Comparison of ENCODE assay signal across 17 mouse cellular contexts in genomic region chr8:10458151-10458649, GRCm38 (mm10).
DNase-seq lines count a peak whose midpoint lies in the region; ATAC-seq and TF ChIP-seq lines count a peak whose summit lies in the region.
"Had no signal": no experiment of that assay in that cellular context is flagged by ENCODE, and none has a peak within 500 bp of the region (broad histone marks: within the 10 kb centered on the region; RNA-seq: fewer than 3 reads in every experiment).

No protein-coding gene starts in this region.

- H3K27me3 ChIP-seq in forebrain, postnatal 0 days (ENCODE audit: insufficient read depth, low read length): no peaks in the 10 kb centered on the region
- H3K27me3 ChIP-seq in forebrain, embryonic 10.5 days (ENCODE audit: poor library complexity, severe bottlenecking): no peaks in the 10 kb centered on the region
- H3K27me3 ChIP-seq in limb, embryonic 11.5 days (ENCODE audit: control insufficient read depth, insufficient read depth, low read length): no peaks in the 10 kb centered on the region
- H3K27me3 ChIP-seq in limb, embryonic 10.5 days (ENCODE audit: low read depth, poor library complexity, severe bottlenecking): no peaks in the 10 kb centered on the region
- no peaks in the 10 kb centered on the region for H3K27me3 ChIP-seq in limb, embryonic 14.5 days (ENCODE audit: control insufficient read depth, insufficient read depth, low read length)
- H3K27me3 ChIP-seq: heart, embryonic 15.5 days had no signal

- H3K4me3 ChIP-seq in forebrain, postnatal 0 days (ENCODE audit: low read depth, low read length): no peak overlapping the region
- H3K4me3 ChIP-seq in forebrain, embryonic 10.5 days: no peak overlapping the region
- no peak overlapping the region for H3K4me3 ChIP-seq in limb, embryonic 11.5 days (ENCODE audit: low read depth, low read length)
- H3K4me3 ChIP-seq in limb, embryonic 10.5 days: no peak overlapping the region
- no peak overlapping the region for H3K4me3 ChIP-seq in limb, embryonic 14.5 days (replicated peaks; ENCODE audit: low read length)
- H3K4me3 ChIP-seq: embryonic facial prominence, embryonic 10.5 days; heart, adult 2 months; heart, embryonic 15.5 days; hindbrain, embryonic 10.5 days had no signal

- H3K36me3 ChIP-seq in forebrain, postnatal 0 days (ENCODE audit: insufficient read depth): no peaks in the 10 kb centered on the region
- H3K36me3 ChIP-seq in forebrain, embryonic 10.5 days (replicated peaks): no peaks in the 10 kb centered on the region
- H3K36me3 ChIP-seq in limb, embryonic 11.5 days (ENCODE audit: control insufficient read depth, insufficient read depth, low read length): no peaks in the 10 kb centered on the region; the same call in 1 of the 2 replicates
- no peaks in the 10 kb centered on the region for H3K36me3 ChIP-seq in limb, embryonic 10.5 days
- no peaks in the 10 kb centered on the region for H3K36me3 ChIP-seq in limb, embryonic 14.5 days (ENCODE audit: control insufficient read depth, insufficient read depth, low read length)
- H3K36me3 ChIP-seq: embryonic facial prominence, embryonic 10.5 days; heart, embryonic 15.5 days had no signal

- no peak overlapping the region for H3K9ac ChIP-seq in forebrain, postnatal 0 days
- H3K9ac ChIP-seq in limb, embryonic 11.5 days (ENCODE audit: low read length): no peak overlapping the region
- H3K9ac ChIP-seq in limb, embryonic 14.5 days (ENCODE audit: low read depth, low read length, severe bottlenecking): no peak overlapping the region
- H3K9ac ChIP-seq: heart, embryonic 15.5 days had no signal

- H3K4me2 ChIP-seq in forebrain, postnatal 0 days (ENCODE audit: low read depth): no peak overlapping the region
- H3K4me2 ChIP-seq in limb, embryonic 11.5 days (ENCODE audit: low read depth, severe bottlenecking): no peak overlapping the region
- no peak overlapping the region for H3K4me2 ChIP-seq in limb, embryonic 14.5 days (replicated peaks; ENCODE audit: low read depth, low read length, severe bottlenecking)
- H3K4me2 ChIP-seq: heart, embryonic 11.5 days; heart, embryonic 15.5 days had no signal

- no peak for TF ChIP-seq CTCF in forebrain, postnatal 0 days (IDR thresholded peaks at IDR 0.05; ENCODE audit: low read depth)

- WGBS in forebrain, postnatal 0 days: 57% methylated on average over 9 of the region's 9 CpGs
- WGBS in forebrain, embryonic 10.5 days: 85% methylated on average over 9 of the region's 9 CpGs
- WGBS in limb, embryonic 11.5 days: 49% methylated on average over 9 of the region's 9 CpGs
- WGBS in limb, embryonic 10.5 days: 77% methylated on average over 9 of the region's 9 CpGs
- 20% methylated on average over 9 of the region's 9 CpGs for WGBS in limb, embryonic 14.5 days

- no peaks in the 10 kb centered on the region for H3K4me1 ChIP-seq in forebrain, postnatal 0 days (ENCODE audit: insufficient read depth)
- peaks cover 14% of the 10 kb centered on the region for H3K4me1 ChIP-seq in forebrain, embryonic 10.5 days
- H3K4me1 ChIP-seq in limb, embryonic 11.5 days (ENCODE audit: control insufficient read depth, insufficient read depth, low read length): peaks cover 5% of the 10 kb centered on the region; the same call in 1 of the 2 replicates
- 0 out of 2 replicates have a peak, but pooled peaks cover 3% of the 10 kb centered on the region for H3K4me1 ChIP-seq in limb, embryonic 10.5 days
- peaks cover 16% of the 10 kb centered on the region; the same call in 1 of the 2 replicates for H3K4me1 ChIP-seq in limb, embryonic 14.5 days (ENCODE audit: control insufficient read depth, insufficient read depth, low read length)
- H3K4me1 ChIP-seq: heart, embryonic 15.5 days had no signal

- ATAC-seq in forebrain, postnatal 0 days: peak; percentile 18; the same call in 1 of the 2 replicates
- no peak for ATAC-seq in limb, embryonic 11.5 days (ENCODE audit: insufficient number of reproducible peaks, low FRiP score, low TSS enrichment, low read depth)
- ATAC-seq in limb, embryonic 14.5 days (ENCODE audit: low FRiP score, low read depth): peak; percentile 77
- ATAC-seq: forebrain, embryonic 14.5 days had no signal

- no peak for TF ChIP-seq POLR2A in limb, embryonic 14.5 days (IDR thresholded peaks at IDR 0.05; ENCODE audit: borderline replicate concordance, extremely low read depth, insufficient read depth, insufficient read length)

- no peak overlapping the region for H3K27ac ChIP-seq in forebrain, postnatal 0 days (ENCODE audit: low read depth, low read length)
- no peak overlapping the region for H3K27ac ChIP-seq in forebrain, embryonic 10.5 days
- H3K27ac ChIP-seq in limb, embryonic 11.5 days (replicated peaks; ENCODE audit: low read depth, low read length): no peak overlapping the region
- no peak overlapping the region for H3K27ac ChIP-seq in limb, embryonic 10.5 days
- no peak overlapping the region for H3K27ac ChIP-seq in limb, embryonic 14.5 days (replicated peaks; ENCODE audit: low read depth, low read length)
- H3K27ac ChIP-seq: embryonic facial prominence, embryonic 10.5 days; heart, adult 2 months; heart, embryonic 15.5 days; hindbrain, embryonic 10.5 days had no signal

- no peaks in the 10 kb centered on the region for H3K9me3 ChIP-seq in forebrain, postnatal 0 days (ENCODE audit: low read length)
- H3K9me3 ChIP-seq in forebrain, embryonic 10.5 days: no peaks in the 10 kb centered on the region; the same call in 1 of the 2 replicates
- H3K9me3 ChIP-seq in limb, embryonic 11.5 days (ENCODE audit: control insufficient read depth, low read length): no peaks in the 10 kb centered on the region
- no peaks in the 10 kb centered on the region for H3K9me3 ChIP-seq in limb, embryonic 10.5 days (replicated peaks)
- no peaks in the 10 kb centered on the region for H3K9me3 ChIP-seq in limb, embryonic 14.5 days (ENCODE audit: control insufficient read depth, low read length)
- H3K9me3 ChIP-seq: embryonic facial prominence, embryonic 10.5 days; heart, embryonic 15.5 days; hindbrain, embryonic 10.5 days had no signal

- DNase-seq in forebrain, postnatal 0 days: no peak
- DNase-seq in forebrain, embryonic 10.5 days (ENCODE audit: extremely low spot score, low spot score): no peak
- peak; percentile 36 for DNase-seq in limb, embryonic 11.5 days (ENCODE audit: low spot score)
- no peak for DNase-seq in limb, embryonic 10.5 days (ENCODE audit: low spot score)
- DNase-seq in forelimb bud, embryonic 11.5 days (ENCODE audit: low read depth, low spot score): peak; percentile 48
- DNase-seq in limb, embryonic 14.5 days (ENCODE audit: low spot score): no peak
- DNase-seq in layer of hippocampus, postnatal 25 days (ENCODE audit: extremely low spot score in 1 of 2, low spot score in 1 of 2): no peak
- DNase-seq: adrenal gland, postnatal 14 days; cerebellum, adult 11-12 months; cerebellum, adult 9-10 months; gastrocnemius, postnatal 10 days; heart, adult 2 months had no signal

Comparison
In these comparisons a context has a peak if more than half of its experiments do, and no peak if none do; other contexts are left out.
1. DNase-seq: peak in limb, embryonic 11.5 days (single experiment) and forelimb bud, embryonic 11.5 days (single experiment); none in forebrain, postnatal 0 days (single experiment), forebrain, embryonic 10.5 days (single experiment), limb, embryonic 10.5 days (single experiment), limb, embryonic 14.5 days (single experiment) and layer of hippocampus, postnatal 25 days (0 of 2).